Mouse (Mus musculus) liver, embryonic 13.5 days (tissue): ENCODE data around the gene Gm17334. TPM values are rescaled to one million over a fixed set of nuclear protein-coding genes. Genes with fewer than 3 reads are reported as not detected.
"Not testable (repeated sequence)": the region's sequence is repeated elsewhere in the genome, so short reads cannot be mapped to it uniquely, and the experiment has no call there.

Experiments used
- ATAC-seq: fragments of 200-750 bp; cut with Nextera tagmentation; 2 replicates; pipeline ENCODE4 v1.8.0; 2017; ENCODE audit warnings: low read depth, mild to moderate bottlenecking, moderate number of reproducible peaks, moderate library complexity
- DNase-seq: peaks from one replicate; pipeline ENCODE4 v3.0.0; 2022
- H3K27ac ChIP-seq: fragments of 300-500 bp; sonication (generic); 2 replicates; pipeline ENCODE4 v1.5.1; 2015; ENCODE audit warnings: moderate library complexity, mild to moderate bottlenecking, inconsistent platforms
- H3K27me3 ChIP-seq: fragments of 300-500 bp; sonication (generic); 2 replicates; pipeline ENCODE4 v1.6.1; 2015; ENCODE audit warnings: mild to moderate bottlenecking, inconsistent platforms
- H3K36me3 ChIP-seq: fragments of 300-500 bp; sonication (generic); 2 replicates; pipeline ENCODE4 v1.6.1; 2015; ENCODE audit warnings: mild to moderate bottlenecking, inconsistent platforms
- H3K4me1 ChIP-seq: fragments of 300-500 bp; sonication (generic); replicated peaks from 2 replicates; pipeline ENCODE4 v1.6.1; 2015; ENCODE audit warnings: inconsistent platforms
- H3K4me2 ChIP-seq: fragments of 300-500 bp; sonication (generic); 2 replicates; pipeline ENCODE4 v1.6.1; 2015; ENCODE audit warnings: inconsistent platforms, mild to moderate bottlenecking, moderate library complexity
- H3K4me3 ChIP-seq: fragments of 300-500 bp; sonication (generic); replicated peaks from 2 replicates; pipeline ENCODE4 v1.5.1; 2015; ENCODE audit warnings: mild to moderate bottlenecking, inconsistent platforms
- H3K9ac ChIP-seq: fragments of 300-500 bp; sonication (generic); 2 replicates; pipeline ENCODE4 v1.6.1; 2015; ENCODE audit warnings: mild to moderate bottlenecking, inconsistent platforms
- H3K9me3 ChIP-seq: fragments of 300-500 bp; sonication (generic); replicated peaks from 2 replicates; pipeline ENCODE4 v1.6.1; 2016; ENCODE audit warnings: inconsistent platforms
- WGBS: fragments of 180-500 bp; shearing (Covaris S2); methylation state at CpG from one replicate; pipeline ENCODE4 v1.1.7; 2015; ENCODE audit not compliant: insufficient replicate concordance; 5-methylcytosine and 5-hydroxymethylcytosine counted together
- polyA plus RNA-seq: library from polyadenylated mRNA; unstranded; fragments of >200 nt; fragmentation: Nextera tagmentation; extraction: Ambion mirVana; gene quantifications from 2 replicates; pipeline ENCODE4 v1.2.1, GENCODE M21; 2015

The Gm17334 gene
- polyA plus RNA-seq, 1 experiment from 2014 or later: not detected

DNA sequence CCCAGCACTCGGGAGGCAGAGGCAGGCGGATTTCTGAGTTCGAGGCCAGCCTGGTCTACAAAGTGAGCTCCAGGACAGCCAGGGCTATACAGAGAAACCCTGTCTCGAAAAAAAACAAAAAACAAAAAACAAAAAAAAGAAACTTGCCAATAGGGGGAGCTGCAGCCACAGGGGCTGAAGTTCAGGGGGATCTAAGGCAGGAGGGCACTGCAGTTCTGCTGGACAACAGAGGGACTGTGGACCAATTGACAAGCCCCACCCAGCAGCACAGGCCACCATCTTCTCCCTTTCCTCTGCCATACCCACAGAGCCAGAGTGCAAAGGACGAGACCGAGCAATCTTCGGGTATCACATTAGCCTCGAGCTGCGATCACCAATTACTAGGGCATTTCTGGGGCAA is 15.0 kb downstream of the Gm17334 start:
- not testable (repeated sequence) for H3K27ac ChIP-seq
- 59% methylated on average over 9 of the region's 9 CpGs for WGBS

DNA sequence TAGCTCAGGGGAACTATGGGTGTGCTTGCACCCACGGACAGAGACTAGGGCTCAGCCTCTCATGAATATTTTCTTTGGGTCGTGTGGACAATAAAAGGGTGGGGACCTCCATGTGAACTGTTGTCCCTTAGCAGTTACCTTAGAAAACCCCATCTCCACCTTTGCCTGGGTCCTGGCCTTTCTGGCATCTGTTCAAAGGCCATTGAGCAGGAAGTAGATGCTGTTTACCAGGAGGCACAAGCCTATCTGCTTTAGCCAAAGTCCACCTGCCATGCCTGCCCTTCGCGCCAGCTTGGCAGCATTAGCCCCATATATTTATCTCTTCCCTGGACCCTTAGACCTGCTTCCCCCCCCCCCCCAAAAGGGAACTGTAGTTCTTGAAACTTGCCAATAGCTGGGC is 15.4 kb downstream of the Gm17334 start:
- no peaks in the 10 kb centered on the region for H3K9me3 ChIP-seq
- H3K9ac ChIP-seq: no peak overlapping the region
- no peak overlapping the region for H3K4me3 ChIP-seq
- peaks cover 27% of the 10 kb centered on the region for H3K4me1 ChIP-seq
- peaks cover 6% of the 10 kb centered on the region; the same call in 1 of the 2 replicates for H3K27me3 ChIP-seq
- no peak overlapping the region for H3K27ac ChIP-seq
- DNase-seq (no peak), ATAC-seq (no peak)
- H3K36me3 ChIP-seq: no peaks in the 10 kb centered on the region
- H3K4me2 ChIP-seq: no peak overlapping the region
- 68% methylated on average over 4 of the region's 4 CpGs for WGBS

More for the DNA sequence above, 15.0 kb downstream of the Gm17334 start:
- H3K4me3 ChIP-seq, H3K4me2 ChIP-seq, H3K36me3 ChIP-seq, H3K9me3 ChIP-seq, H3K9ac ChIP-seq, H3K27me3 ChIP-seq, ATAC-seq, DNase-seq: not testable (repeated sequence)
- peaks cover 32% of the 10 kb centered on the region for H3K4me1 ChIP-seq

DNA sequence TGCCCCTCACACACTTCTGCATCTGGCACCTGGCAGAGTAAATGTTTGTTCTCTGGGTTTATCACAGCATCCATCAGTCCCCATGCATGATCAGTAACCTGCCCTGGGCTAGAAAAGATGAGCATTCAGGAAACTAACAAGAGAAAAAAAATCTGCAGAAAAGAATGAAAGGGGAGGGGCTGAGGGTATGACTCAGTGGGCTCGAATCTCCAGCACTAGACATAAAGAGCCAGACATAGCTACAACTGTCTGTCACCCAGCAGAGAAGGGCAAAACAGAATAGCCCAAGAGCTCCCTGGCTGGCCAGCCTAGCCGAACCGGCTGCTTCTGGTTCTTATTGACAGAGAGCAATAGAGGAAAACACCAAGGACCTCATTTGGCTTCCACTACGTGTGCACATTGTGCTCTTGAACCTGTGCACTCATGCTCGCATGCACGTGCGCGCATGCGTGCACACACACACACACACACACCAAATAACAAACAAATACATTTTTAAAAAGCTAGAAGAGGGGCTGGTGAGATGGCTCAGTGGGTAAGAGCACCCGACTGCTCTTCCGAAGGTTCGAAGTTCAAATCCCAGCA is 17.9 kb downstream of the Gm17334 start:
- no peak for ATAC-seq
- Histone ChIP-seq H3K9ac (no peak overlapping the region), H3K36me3 (no peaks in the 10 kb centered on the region), H3K9me3 (no peaks in the 10 kb centered on the region), H3K27ac (no peak overlapping the region), H3K27me3 (no peaks in the 10 kb centered on the region), H3K4me3 (no peak overlapping the region), H3K4me1 (peaks cover 19% of the 10 kb centered on the region), H3K4me2 (no peak overlapping the region)
- 79% methylated on average over 12 of the region's 12 CpGs for WGBS
- DNase-seq: no peak

DNA sequence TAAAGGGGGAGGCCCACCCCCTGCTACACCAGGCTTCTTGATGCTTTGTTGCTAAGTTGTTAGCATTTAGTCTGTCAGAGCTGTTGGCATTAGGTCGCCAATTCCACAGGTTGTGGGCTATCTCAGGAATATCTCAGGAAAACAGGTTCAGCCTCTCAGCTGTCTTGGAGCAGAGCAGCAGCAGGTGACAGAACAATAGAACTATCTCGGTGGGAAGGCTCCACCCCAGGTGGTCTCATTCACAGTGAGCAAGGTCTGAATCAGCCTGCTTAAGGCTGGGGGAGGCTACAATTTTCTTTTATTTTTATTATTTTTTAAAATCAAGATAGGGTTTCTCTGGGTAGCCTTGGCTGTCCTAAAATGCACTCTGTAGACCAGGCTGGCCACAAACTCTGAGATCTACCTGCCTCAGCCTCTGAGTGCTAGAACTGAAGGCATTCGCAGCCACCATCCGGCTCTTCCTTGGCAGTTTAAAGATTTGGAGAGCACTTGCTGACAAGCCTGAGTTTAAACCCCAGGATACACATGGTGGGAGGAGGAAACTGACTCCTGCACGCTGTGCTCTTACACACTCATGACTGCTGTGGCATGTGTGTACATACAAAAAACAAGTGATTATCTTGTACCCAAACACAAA is 23.2 kb downstream of the Gm17334 start:
- Histone ChIP-seq H3K4me2 (no peak overlapping the region), H3K27ac (no peak overlapping the region), H3K9me3 (no peaks in the 10 kb centered on the region), H3K9ac (no peak overlapping the region), H3K4me1 (no peaks in the 10 kb centered on the region), H3K27me3 (no peaks in the 10 kb centered on the region), H3K4me3 (no peak overlapping the region), H3K36me3 (no peaks in the 10 kb centered on the region)
- 55% methylated on average over 5 of the region's 5 CpGs for WGBS
- no peak for ATAC-seq
- DNase-seq: no peak

DNA sequence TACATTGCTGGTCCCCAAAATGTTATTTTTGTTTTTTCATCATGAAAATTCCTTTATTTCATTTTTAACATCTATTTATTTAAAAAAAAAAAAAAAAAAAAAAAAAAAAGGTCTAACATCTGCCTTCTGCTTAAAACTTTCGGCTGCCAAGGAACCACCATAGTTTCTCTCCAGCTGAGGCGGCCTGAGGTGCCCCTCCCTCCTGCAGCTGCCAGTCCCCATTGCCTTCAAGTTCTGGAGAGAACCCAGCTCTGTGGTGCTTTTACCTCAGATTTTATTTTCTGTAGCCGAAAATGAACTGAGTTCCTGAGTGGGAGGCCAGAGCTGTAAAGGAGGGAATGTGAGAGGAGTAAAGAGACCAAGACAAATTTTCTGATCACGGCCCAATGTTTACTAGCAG is 23.7 kb downstream of the Gm17334 start:
- no peak for ATAC-seq
- 48% methylated on average over 4 of the region's 4 CpGs for WGBS
- Histone ChIP-seq H3K36me3 (no peaks in the 10 kb centered on the region), H3K4me2 (no peak overlapping the region), H3K4me1 (no peaks in the 10 kb centered on the region), H3K9ac (no peak overlapping the region), H3K4me3 (no peak overlapping the region), H3K9me3 (no peaks in the 10 kb centered on the region), H3K27ac (no peak overlapping the region), H3K27me3 (no peaks in the 10 kb centered on the region)
- no peak for DNase-seq

DNA sequence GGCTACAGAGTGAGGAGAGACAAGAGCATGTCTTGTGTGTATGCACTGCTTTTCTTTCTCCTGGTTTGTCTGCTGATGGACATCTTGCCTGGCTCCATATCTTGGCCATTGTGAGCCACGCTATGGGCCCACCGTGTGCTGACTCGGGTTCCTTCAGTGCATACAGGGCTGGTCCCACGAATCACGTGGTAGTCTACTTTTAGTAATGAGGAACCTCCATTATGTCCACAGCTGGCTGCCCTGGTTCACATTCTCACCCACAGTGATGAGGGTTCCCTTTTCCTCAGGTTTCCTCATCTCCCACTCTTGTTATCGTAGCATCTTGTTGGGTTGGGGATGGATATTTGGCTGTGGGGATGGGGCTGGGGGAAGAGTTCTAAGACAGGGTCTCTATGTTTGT is 24.4 kb downstream of the Gm17334 start:
- Histone ChIP-seq H3K27ac (no peak overlapping the region), H3K36me3 (no peaks in the 10 kb centered on the region)

DNA sequence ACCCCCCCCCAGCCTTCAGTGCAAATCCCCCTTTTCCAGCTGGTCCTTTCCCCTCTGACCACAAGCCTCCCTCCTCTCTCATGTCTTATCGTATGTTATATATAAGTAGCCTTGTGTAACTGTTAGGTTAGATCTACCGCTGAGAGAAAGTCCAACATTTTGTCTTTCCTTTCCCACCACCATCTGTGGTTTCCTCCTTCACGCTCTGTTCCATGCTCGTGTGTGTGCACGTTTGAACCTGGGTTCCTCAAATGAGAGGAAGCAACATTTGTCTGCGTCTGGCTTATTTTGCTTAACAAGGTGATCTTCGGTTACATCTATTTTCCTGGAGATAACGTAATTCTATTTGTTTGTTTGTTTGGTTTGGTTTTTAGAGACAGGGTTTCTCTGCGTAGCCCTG is 25.0 kb downstream of the Gm17334 start:
- 36% methylated on average over 9 of the region's 9 CpGs for WGBS
- Histone ChIP-seq H3K9me3 (no peaks in the 10 kb centered on the region), H3K4me2 (no peak overlapping the region), H3K27ac (no peak overlapping the region), H3K27me3 (0 out of 2 replicates have a peak, but pooled peaks cover 5% of the 10 kb centered on the region), H3K36me3 (no peaks in the 10 kb centered on the region), H3K9ac (no peak overlapping the region), H3K4me3 (no peak overlapping the region), H3K4me1 (no peaks in the 10 kb centered on the region)
- no peak for ATAC-seq
- no peak for DNase-seq

More for the DNA sequence above, 24.4 kb downstream of the Gm17334 start:
- H3K4me3 ChIP-seq: no peak overlapping the region
- no peak overlapping the region for H3K4me2 ChIP-seq
- H3K27me3 ChIP-seq: 0 out of 2 replicates have a peak, but pooled peaks cover 4% of the 10 kb centered on the region
- no peaks in the 10 kb centered on the region for H3K9me3 ChIP-seq
- H3K4me1 ChIP-seq: no peaks in the 10 kb centered on the region
- DNase-seq (no peak), ATAC-seq (no peak)
- H3K9ac ChIP-seq: no peak overlapping the region
- 45% methylated on average over 6 of the region's 6 CpGs for WGBS

DNA sequence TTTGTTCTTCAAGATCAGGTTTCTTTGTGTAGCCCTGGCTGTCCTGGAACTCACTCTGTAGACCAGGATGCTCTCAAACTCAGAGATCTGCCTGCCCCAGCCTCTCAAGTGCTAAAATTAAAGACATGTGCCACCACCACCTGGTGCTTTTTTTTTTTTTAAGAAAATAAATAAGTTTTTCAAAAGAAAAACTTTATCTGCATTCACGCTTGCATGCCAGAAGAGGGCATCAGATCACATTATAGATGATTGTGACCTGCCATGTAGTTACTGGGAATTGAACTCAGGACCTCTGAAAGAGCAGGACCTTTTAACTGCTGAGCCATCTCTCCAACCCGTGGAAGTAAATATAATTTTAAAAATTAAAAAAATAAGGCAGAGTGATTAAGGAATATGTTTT is 27.7 kb downstream of the Gm17334 start:
- Histone ChIP-seq H3K9ac (no peak overlapping the region), H3K27me3 (0 out of 2 replicates have a peak, but pooled peaks cover 5% of the 10 kb centered on the region), H3K36me3 (no peaks in the 10 kb centered on the region), H3K27ac (no peak overlapping the region), H3K9me3 (no peaks in the 10 kb centered on the region), H3K4me2 (no peak overlapping the region), H3K4me3 (no peak overlapping the region), H3K4me1 (no peaks in the 10 kb centered on the region)
- ATAC-seq (no peak), DNase-seq (no peak)
- WGBS: 73% methylated on average over 2 of the region's 2 CpGs

DNA sequence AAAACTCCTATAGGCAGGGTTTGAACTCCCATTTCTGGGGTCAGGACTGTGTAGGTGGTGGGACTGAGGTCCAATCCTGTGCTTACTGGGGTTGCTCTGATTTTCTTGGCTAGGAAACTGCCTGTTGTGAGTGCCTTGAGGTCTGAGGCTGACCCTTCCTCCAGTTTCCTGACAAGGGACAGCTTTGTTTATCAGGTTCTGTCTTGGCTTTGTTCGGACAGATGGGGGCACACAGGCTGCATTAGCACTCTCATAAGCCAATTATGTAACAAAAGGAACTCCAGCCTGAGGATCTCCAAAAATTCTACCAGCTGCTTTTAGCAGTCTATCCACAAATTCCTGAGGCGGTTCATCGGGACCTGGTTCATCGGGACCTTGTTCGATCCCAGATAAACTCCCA is 30.6 kb downstream of the Gm17334 start:
- ATAC-seq (no peak), DNase-seq (no peak)
- Histone ChIP-seq H3K36me3 (no peaks in the 10 kb centered on the region), H3K4me1 (no peaks in the 10 kb centered on the region; the same call in 1 of the 2 replicates), H3K27ac (no peak overlapping the region), H3K27me3 (0 out of 2 replicates have a peak, but pooled peaks cover 5% of the 10 kb centered on the region), H3K4me2 (no peak overlapping the region), H3K4me3 (no peak overlapping the region), H3K9me3 (no peaks in the 10 kb centered on the region), H3K9ac (no peak overlapping the region)
- whole genome bisulfite sequencing: 36% methylated on average over 5 of the region's 5 CpGs

DNA sequence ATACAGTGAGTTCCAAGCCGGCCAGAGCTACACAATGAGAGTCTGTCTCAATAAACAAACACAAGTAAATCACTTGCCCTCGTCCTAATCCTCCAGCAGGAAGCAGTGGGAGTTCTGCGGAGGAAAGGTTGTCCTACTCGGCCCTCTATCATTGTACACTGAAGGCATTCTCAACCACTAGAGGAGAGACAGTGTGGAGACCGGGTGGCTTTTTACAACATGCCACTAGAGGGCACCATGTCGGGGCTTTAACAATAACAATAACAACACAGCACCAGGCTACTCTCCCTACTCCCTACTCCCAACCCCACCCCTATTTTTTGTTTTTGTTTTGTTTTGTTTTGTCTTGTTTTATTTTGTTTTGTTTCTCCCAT is 35.4 kb downstream of the Gm17334 start:
- no peaks in the 10 kb centered on the region for H3K9me3 ChIP-seq
- H3K9ac ChIP-seq: no peak overlapping the region
- no peaks in the 10 kb centered on the region for H3K36me3 ChIP-seq
- no peaks in the 10 kb centered on the region for H3K27me3 ChIP-seq
- H3K4me2 ChIP-seq: no peak overlapping the region
- DNase-seq: peak; percentile 36
- no peak overlapping the region for H3K27ac ChIP-seq
- peaks cover 12% of the 10 kb centered on the region; the same call in 1 of the 2 replicates for H3K4me1 ChIP-seq
- 18% methylated on average over 6 of the region's 6 CpGs for WGBS
- H3K4me3 ChIP-seq: no peak overlapping the region
- ATAC-seq: peak; percentile 47; the same call in 1 of the 2 replicates

DNA sequence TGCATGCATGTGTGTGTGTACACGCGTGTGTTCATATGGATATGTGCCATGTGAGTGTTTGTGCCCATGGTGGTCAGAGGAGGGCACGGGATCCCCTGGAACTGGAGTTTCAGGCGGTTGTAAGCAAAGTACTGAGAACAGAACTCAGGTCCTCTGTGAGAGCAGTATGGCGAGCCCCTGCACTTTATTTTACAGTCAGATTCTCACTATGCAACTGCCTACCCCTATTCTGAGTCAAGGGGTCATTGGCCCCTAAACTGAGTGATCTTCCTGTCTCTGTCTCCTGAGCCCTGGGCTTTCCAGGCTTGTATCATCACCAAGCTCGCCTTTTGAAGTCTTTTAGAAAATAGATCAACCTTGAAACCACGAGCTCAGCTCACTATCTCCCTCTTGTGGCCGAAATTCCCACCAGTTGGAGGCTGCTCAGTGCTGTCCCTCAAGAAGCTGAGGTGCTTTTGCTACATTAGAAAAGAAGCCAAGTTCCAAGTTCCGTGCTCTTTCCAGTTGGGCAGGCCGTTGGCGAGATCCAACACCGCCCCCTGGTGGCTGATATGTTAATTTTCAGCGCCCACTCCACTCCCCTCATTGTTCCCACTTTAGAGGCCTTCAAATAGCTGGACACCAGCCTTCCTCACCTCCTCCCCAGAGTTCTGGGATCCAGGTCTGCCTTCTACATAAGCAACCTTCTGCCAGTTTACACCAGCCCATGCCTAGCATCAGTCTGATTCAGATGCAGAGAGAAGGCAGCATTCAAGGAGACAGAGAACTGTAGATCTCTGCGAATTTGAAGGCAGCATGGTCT is 36.0 kb downstream of the Gm17334 start:
- ATAC-seq (peak; percentile 55), DNase-seq (peak; percentile 59)
- Histone ChIP-seq H3K4me3 (no peak overlapping the region), H3K9me3 (no peaks in the 10 kb centered on the region), H3K36me3 (no peaks in the 10 kb centered on the region), H3K27ac (no peak overlapping the region), H3K9ac (no peak overlapping the region), H3K4me1 (peaks cover 12% of the 10 kb centered on the region; the same call in 1 of the 2 replicates), H3K4me2 (no peak overlapping the region), H3K27me3 (no peaks in the 10 kb centered on the region)
- 38% methylated on average over 14 of the region's 14 CpGs for WGBS
